Mouse (Mus musculus) kidney, embryonic 14.5 days (tissue): ENCODE data around the gene Slc39a3. TPM values are rescaled to one million over a fixed set of nuclear protein-coding genes. Genes with fewer than 3 reads are reported as not detected.
A peak's percentile ranks its signal among the peaks of the same experiment; 100 is the strongest.

ENCODE experiments used
- ATAC-seq: fragments of 200-750 bp; cut with Nextera tagmentation; 2 replicates; pipeline ENCODE4 v1.8.0; 2017; ENCODE audit warnings: moderate number of reproducible peaks, mild to moderate bottlenecking, moderate TSS enrichment, moderate library complexity; ENCODE audit not compliant: low FRiP score, low TSS enrichment
- H3K27ac ChIP-seq: fragments of 300-500 bp; sonication (generic); 2 replicates; pipeline ENCODE4 v1.5.1; 2014; ENCODE audit warnings: low read depth, mild to moderate bottlenecking, low read length, moderate library complexity, mixed read lengths
- H3K27me3 ChIP-seq: fragments of 300-500 bp; sonication (generic); 2 replicates; pipeline ENCODE4 v1.6.1; 2014; ENCODE audit warnings: mild to moderate bottlenecking, low read length; ENCODE audit not compliant: control insufficient read depth, insufficient read depth
- H3K36me3 ChIP-seq: fragments of 300-500 bp; sonication (generic); 2 replicates; pipeline ENCODE4 v1.6.1; 2014; ENCODE audit warnings: low read length, mixed read lengths; ENCODE audit not compliant: control insufficient read depth, insufficient read depth
- H3K4me1 ChIP-seq: fragments of 300-500 bp; sonication (generic); 2 replicates; pipeline ENCODE4 v1.6.1; 2014; ENCODE audit warnings: low read length, mixed read lengths; ENCODE audit not compliant: control insufficient read depth, insufficient read depth
- H3K4me2 ChIP-seq: fragments of 300-500 bp; sonication (generic); replicated peaks from 2 replicates; pipeline ENCODE4 v1.6.1; 2014; ENCODE audit warnings: low read depth, mild to moderate bottlenecking, low read length
- H3K4me3 ChIP-seq: fragments of 300-500 bp; sonication (generic); 2 replicates; pipeline ENCODE4 v1.5.1; 2014; ENCODE audit warnings: mild to moderate bottlenecking, low read length
- H3K9ac ChIP-seq: fragments of 300-500 bp; sonication (generic); 2 replicates; pipeline ENCODE4 v1.6.1; 2014; ENCODE audit warnings: low read depth, mild to moderate bottlenecking, low read length, moderate library complexity
- H3K9me3 ChIP-seq: fragments of 300-500 bp; sonication (generic); 2 replicates; pipeline ENCODE4 v1.6.1; 2016; ENCODE audit warnings: low read length; ENCODE audit not compliant: control insufficient read depth
- WGBS: fragments of 180-500 bp; shearing (Covaris S2); extraction: QIAGEN DNeasy Blood & Tissue Kit; methylation state at CpG from one replicate; pipeline ENCODE4 v1.1.7; 2014; 5-methylcytosine and 5-hydroxymethylcytosine counted together
- polyA plus RNA-seq: library from polyadenylated mRNA; unstranded; fragments of >200 nt; fragmentation: Nextera tagmentation; extraction: Ambion mirVana; gene quantifications from 2 replicates; pipeline ENCODE4 v1.2.1, GENCODE M21; 2014

Slc39a3 gene
- polyA plus RNA-seq, 1 experiment from 2014 or later, result 9.1 TPM

DNA sequence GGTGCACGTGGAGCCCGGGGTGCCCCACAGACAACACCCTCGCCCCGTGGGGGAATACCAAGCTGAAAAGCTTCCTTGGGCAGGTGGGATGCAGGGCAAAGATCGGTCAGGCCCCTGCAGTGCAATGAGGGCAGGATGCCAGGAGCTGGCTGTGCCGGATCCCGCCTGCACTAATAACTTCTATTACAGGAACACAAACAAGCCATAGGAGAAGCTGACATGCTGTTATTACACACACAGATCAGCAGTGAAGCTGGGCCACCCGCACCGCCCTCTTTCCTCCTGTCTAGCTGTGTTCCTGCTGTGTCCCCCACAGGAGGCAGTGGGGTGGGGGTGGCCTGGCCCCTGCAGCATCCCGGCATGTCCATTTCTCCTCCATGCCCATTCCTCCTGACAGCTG is 8.2 kb downstream of the Slc39a3 start:
- ATAC-seq, result no peak

DNA sequence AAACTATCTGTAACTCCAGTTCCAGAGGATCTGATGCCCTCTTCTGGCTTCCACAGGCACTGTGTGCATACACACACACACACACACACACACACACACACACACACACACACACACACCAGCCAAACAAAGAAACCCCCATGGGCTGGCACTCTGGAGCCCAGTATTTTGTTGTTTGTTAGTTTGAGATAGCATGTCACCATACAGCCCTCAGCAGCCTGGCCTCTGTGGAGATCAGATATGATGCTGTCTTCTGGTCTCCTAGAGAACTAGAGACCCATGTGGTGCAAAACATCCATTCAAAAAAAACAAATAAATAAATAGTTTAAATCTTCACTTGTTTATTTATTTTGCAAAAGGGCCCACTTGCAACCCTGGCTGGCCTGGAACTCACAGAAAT is 9.0 kb downstream of the Slc39a3 start:
- Histone ChIP-seq H3K4me2 (no peak overlapping the region), H3K36me3 (peaks cover 14% of the 10 kb centered on the region), H3K4me3 (no peak overlapping the region), H3K4me1 (0 out of 2 replicates have a peak, but pooled peaks cover 7% of the 10 kb centered on the region), H3K27me3 (peaks cover 17% of the 10 kb centered on the region), H3K27ac (no peak overlapping the region), H3K9ac (no peak overlapping the region), H3K9me3 (no peaks in the 10 kb centered on the region)
- no peak for ATAC-seq

More for the DNA sequence above, 8.2 kb downstream of the Slc39a3 start:
- Histone ChIP-seq H3K27me3 (peaks cover 17% of the 10 kb centered on the region), H3K27ac (no peak overlapping the region), H3K4me3 (no peak overlapping the region), H3K36me3 (peaks cover 14% of the 10 kb centered on the region), H3K4me2 (no peak overlapping the region), H3K4me1 (0 out of 2 replicates have a peak, but pooled peaks cover 7% of the 10 kb centered on the region), H3K9me3 (no peaks in the 10 kb centered on the region), H3K9ac (no peak overlapping the region)
- WGBS, result 75% methylated on average over 10 of the region's 10 CpGs

DNA sequence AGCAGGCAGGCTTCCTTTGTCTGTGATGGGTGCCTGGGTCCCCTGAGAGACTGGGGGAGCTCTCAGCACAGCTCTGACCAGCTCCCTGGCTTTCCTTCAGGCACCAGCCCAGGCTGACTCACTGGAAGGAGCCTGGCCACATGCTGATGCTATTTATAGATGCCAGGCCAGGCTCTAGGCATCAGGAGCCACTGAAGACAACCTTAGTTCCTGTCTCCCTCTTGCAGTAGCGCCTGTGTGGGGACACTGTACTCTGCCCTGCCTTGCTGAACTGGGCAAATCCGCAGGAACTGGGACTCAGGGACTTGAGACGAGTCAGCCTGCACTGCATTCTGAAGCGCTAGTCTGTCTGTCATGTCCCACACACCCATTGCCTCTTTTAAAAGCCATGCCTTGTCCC is 9.9 kb downstream of the Slc39a3 start:
- H3K4me1 ChIP-seq, result 0 out of 2 replicates have a peak, but pooled peaks cover 7% of the 10 kb centered on the region
- no peak overlapping the region for H3K27ac ChIP-seq
- H3K4me2 ChIP-seq, result no peak overlapping the region
- no peak overlapping the region for H3K9ac ChIP-seq
- no peaks in the 10 kb centered on the region for H3K9me3 ChIP-seq
- ATAC-seq, result no peak
- 68% methylated on average over 4 of the region's 4 CpGs for WGBS
- peaks cover 9% of the 10 kb centered on the region for H3K36me3 ChIP-seq
- H3K4me3 ChIP-seq, result no peak overlapping the region
- H3K27me3 ChIP-seq, result peaks cover 21% of the 10 kb centered on the region

DNA sequence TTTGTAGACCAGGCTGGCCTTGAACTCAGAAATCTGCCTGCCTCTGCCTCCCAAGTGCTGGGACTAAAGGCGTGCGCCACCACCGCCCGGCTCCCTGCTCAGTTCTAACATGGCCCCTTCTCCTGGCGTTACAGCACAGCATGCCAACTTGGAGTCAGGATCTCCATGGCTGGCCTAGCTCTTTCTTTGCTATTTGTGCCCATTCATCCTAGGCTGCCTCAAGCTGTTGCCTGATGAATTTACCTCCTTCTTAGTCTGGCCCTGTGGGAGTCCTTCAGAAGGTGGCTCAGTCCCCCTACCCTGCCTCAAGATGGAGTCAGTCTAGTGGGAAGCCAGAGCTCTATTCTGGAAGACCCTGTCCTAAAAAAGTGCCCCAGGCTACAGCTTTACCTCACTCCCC is 10.4 kb downstream of the Slc39a3 start:
- Histone ChIP-seq H3K27ac (no peak overlapping the region), H3K36me3 (peaks cover 9% of the 10 kb centered on the region), H3K4me1 (0 out of 2 replicates have a peak, but pooled peaks cover 7% of the 10 kb centered on the region), H3K4me3 (no peak overlapping the region), H3K9ac (no peak overlapping the region), H3K4me2 (no peak overlapping the region), H3K9me3 (no peaks in the 10 kb centered on the region), H3K27me3 (peaks cover 26% of the 10 kb centered on the region)
- ATAC-seq, result no peak
- 92% methylated on average over 5 of the region's 5 CpGs for WGBS

DNA sequence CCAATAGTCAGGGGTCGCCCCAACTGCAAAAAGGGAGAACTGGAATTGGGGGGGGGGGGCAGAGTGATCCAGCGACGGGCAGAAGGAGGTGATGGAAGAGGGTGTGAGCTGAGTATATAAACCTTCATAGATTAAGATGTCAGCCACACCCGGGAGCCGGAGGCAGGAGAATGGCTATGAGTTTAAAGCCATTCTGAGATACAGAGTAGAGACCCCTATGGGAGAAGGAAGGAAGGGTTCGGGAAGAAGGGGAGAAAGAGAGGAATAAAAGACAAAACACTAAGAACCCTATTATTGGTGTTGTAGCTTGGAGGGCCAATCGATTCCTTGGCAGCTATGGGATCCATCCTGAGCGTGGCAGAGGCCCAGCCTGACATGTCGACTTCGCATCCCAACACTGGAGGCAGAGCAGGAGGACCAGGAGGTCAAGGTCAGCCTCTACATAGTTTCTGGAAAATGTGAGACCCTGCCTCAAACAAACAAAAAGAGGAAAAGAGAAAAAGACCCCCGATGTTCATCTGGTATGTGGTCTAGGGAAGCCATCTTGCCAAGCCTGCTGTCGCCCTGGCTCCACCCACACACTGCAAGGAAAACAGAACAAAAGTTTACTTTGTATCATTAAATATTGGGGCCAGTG is 11.5 kb downstream of the Slc39a3 start, which contains the start of gene Diras1:
Gene Diras1 (minus strand): TSS at position 24 of the 637 bp plus-strand sequence.
- Histone ChIP-seq H3K4me3 (peak within 1 kb of the TSS; percentile 29), H3K27ac (no peak within 1 kb of the TSS), H3K36me3 (peaks cover 1% of the 10 kb centered on the region; the same call in 1 of the 2 replicates), H3K27me3 (peaks cover 26% of the 10 kb centered on the region), H3K9me3 (no peaks in the 10 kb centered on the region), H3K4me2 (peak within 1 kb of the TSS; percentile 52), H3K9ac (peak within 1 kb of the TSS; percentile 28; the same call in 1 of the 2 replicates), H3K4me1 (0 out of 2 replicates have a peak, but pooled peaks cover 7% of the 10 kb centered on the region)
- 54% methylated on average over 11 of the region's 12 CpGs for WGBS
- ATAC-seq, result no peak

DNA sequence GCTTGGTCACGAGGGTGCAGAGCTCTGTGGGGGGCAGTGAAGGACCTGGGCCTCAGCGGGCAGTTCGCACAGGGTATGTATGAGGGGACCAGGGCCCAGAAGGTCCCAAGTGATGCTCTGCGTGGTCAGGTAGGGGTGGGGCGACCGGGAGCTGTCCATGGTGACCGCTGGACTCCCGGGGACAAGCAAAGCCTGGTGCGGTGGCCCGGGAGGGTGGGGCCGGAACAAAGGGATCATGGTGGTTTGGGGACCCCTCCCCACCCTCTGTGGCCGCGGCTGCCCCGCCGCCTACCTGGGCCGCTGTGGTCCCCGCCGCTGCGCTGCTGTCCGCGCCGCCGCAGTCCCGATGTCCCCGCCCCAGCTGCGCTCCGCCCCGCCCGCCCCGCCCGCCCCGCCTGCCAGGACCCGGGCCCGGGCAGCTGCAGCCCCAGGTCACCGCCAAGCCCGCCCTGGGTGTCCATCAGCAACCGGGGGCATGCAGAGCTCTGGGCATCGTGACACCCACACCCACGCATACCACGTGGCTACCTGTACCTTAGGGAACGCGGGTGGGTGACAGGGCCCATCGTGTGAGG is 12.1 kb downstream of the Slc39a3 start:
- peak overlapping the region; percentile 28; the same call in 1 of the 2 replicates for H3K9ac ChIP-seq
- ATAC-seq, result 0 out of 2 replicates have a peak, but pooled peaks have one; percentile 38
- H3K4me2 ChIP-seq, result peak overlapping the region; percentile 52
- H3K27me3 ChIP-seq, result peaks cover 26% of the 10 kb centered on the region
- H3K27ac ChIP-seq, result no peak overlapping the region
- 2% methylated on average over 43 of the region's 43 CpGs for WGBS
- no peaks in the 10 kb centered on the region for H3K36me3 ChIP-seq
- H3K4me3 ChIP-seq, result peak overlapping the region; percentile 29
- H3K4me1 ChIP-seq, result 0 out of 2 replicates have a peak, but pooled peaks cover 7% of the 10 kb centered on the region
- no peaks in the 10 kb centered on the region for H3K9me3 ChIP-seq

DNA sequence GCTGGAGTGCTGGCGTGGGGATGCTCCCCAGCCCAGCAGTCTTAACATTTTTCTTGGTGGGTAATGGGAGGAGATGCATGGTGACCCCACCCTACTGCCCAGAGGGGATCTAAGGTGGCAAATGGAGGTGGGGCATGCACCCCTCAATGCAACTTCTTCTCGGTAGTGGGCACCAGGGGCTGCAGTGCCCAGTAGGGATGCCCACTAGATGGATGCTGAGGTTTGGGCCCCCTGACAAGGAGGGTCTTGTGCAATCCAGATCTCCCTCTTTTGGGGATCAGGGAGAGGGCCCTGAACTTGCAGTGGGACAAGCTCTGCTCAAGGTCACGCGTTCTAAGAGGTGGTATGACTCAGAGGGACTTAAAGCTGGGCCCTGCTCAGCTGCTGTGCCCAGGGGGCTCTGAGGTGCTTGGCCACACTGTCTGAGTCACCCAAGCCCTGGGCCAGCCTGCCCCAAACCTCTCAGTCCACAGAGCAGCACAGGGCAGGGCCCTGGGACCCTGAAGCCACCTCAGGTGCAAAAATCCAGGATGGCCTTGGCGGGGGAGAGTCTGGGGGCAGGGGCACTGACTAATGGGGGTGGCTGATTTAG is 12.8 kb downstream of the Slc39a3 start:
- Histone ChIP-seq H3K9me3 (no peaks in the 10 kb centered on the region), H3K27ac (no peak overlapping the region), H3K4me3 (no peak overlapping the region), H3K4me1 (0 out of 2 replicates have a peak, but pooled peaks cover 7% of the 10 kb centered on the region), H3K4me2 (no peak overlapping the region), H3K36me3 (no peaks in the 10 kb centered on the region), H3K27me3 (peaks cover 26% of the 10 kb centered on the region), H3K9ac (0 out of 2 replicates have a peak overlapping the region, but pooled peaks have one; percentile 28)
- ATAC-seq, result no peak
- 70% methylated on average over 5 of the region's 5 CpGs for WGBS

DNA sequence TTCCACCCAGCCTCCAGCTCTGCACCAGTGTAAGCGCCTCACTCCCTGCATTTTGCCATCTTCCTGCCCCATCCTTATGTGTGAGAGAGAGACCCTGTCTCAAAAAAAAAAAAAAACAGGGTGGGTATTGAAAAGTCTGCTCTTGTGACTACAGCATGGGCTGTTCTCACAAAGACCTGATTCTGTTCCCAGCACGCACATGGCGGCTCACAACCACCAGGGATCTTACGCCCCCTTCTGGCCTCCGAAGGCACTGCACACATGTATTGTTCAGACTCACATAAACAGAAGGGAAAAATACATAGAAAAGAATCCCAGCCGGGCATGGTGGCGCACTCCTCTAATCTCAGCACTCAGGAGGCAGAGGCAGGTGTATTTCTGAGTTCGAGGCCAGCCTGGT is 14.5 kb downstream of the Slc39a3 start:
- ATAC-seq, result no peak

More for the DNA sequence above, 14.5 kb downstream of the Slc39a3 start:
- no peaks in the 10 kb centered on the region for H3K9me3 ChIP-seq
- H3K27ac ChIP-seq, result no peak overlapping the region
- no peak overlapping the region for H3K4me3 ChIP-seq
- WGBS, result 68% methylated on average over 8 of the region's 8 CpGs
- no peaks in the 10 kb centered on the region for H3K36me3 ChIP-seq
- peaks cover 26% of the 10 kb centered on the region for H3K27me3 ChIP-seq
- H3K4me1 ChIP-seq, result 0 out of 2 replicates have a peak, but pooled peaks cover 7% of the 10 kb centered on the region
- H3K9ac ChIP-seq, result no peak overlapping the region
- H3K4me2 ChIP-seq, result no peak overlapping the region
